Mouse (Mus musculus): ENCODE measurements around the gene Cd247. TPM values are rescaled to one million over a fixed set of nuclear protein-coding genes. Genes with fewer than 3 reads are reported as not detected.

Gene Cd247
- polyA plus RNA-seq, 1 experiment, result 0.05 TPM

- TF ChIP-seq CEBPB (IDR thresholded peaks at IDR 0.05; ENCODE audit: low read depth), result no peak
- TF ChIP-seq CTCF (IDR thresholded peaks at IDR 0.05; ENCODE audit: control insufficient read depth, insufficient read depth, insufficient read length), result no peak
- TF ChIP-seq FOSL1 (IDR thresholded peaks at IDR 0.05; ENCODE audit: insufficient read depth, low read length, poor library complexity, severe bottlenecking), result no peak
- TF ChIP-seq MYOG (IDR thresholded peaks at IDR 0.05; ENCODE audit: control insufficient read depth, extremely low read depth, insufficient read length), result no peak
- no peak for TF ChIP-seq MAX (IDR thresholded peaks at IDR 0.05)
- no peak for TF ChIP-seq MYOD1 (IDR thresholded peaks at IDR 0.05; ENCODE audit: control insufficient read depth, insufficient read length, low read depth)
- TF ChIP-seq USF1 (IDR thresholded peaks at IDR 0.05; ENCODE audit: low read depth), result no peak
- H3ac ChIP-seq (ENCODE audit: control insufficient read depth, insufficient read length, low read depth), result no peak overlapping the region
- no peaks in the 10 kb centered on the region for H3K27me3 ChIP-seq (ENCODE audit: control insufficient read depth, insufficient read depth, insufficient read length)
- H3K36me3 ChIP-seq (ENCODE audit: control insufficient read depth, insufficient read depth), result peaks cover 32% of the 10 kb centered on the region
- no peak overlapping the region for H3K4me3 ChIP-seq (ENCODE audit: insufficient read depth, poor library complexity, severe bottlenecking)
- no peaks in the 10 kb centered on the region for H3K79me2 ChIP-seq (ENCODE audit: control insufficient read depth, insufficient read depth)
- H3K79me3 ChIP-seq (ENCODE audit: low read depth), result no peaks in the 10 kb centered on the region
Measured at GRCm38 (mm10) chr1:165908806-165909205, 120.3 kb downstream of the Cd247 start.

- H3K4me3 ChIP-seq (ENCODE audit: insufficient read depth, poor library complexity, severe bottlenecking), result no peak overlapping the region
- H3K79me3 ChIP-seq (ENCODE audit: low read depth), result no peaks in the 10 kb centered on the region
- no peak overlapping the region for H3ac ChIP-seq (ENCODE audit: control insufficient read depth, insufficient read length, low read depth)
- H3K27me3 ChIP-seq (ENCODE audit: control insufficient read depth, insufficient read depth, insufficient read length), result no peaks in the 10 kb centered on the region
- H3K36me3 ChIP-seq (ENCODE audit: control insufficient read depth, insufficient read depth), result peaks cover 26% of the 10 kb centered on the region
- no peaks in the 10 kb centered on the region for H3K79me2 ChIP-seq (ENCODE audit: control insufficient read depth, insufficient read depth)
- TF ChIP-seq FOSL1 (IDR thresholded peaks at IDR 0.05; ENCODE audit: insufficient read depth, low read length, poor library complexity, severe bottlenecking) (no peak), USF1 (IDR thresholded peaks at IDR 0.05; ENCODE audit: low read depth) (no peak), CTCF (IDR thresholded peaks at IDR 0.05; ENCODE audit: control insufficient read depth, insufficient read depth, insufficient read length) (no peak), MYOG (IDR thresholded peaks at IDR 0.05; ENCODE audit: control insufficient read depth, extremely low read depth, insufficient read length) (no peak), CEBPB (IDR thresholded peaks at IDR 0.05; ENCODE audit: low read depth) (no peak), MYOD1 (IDR thresholded peaks at IDR 0.05; ENCODE audit: control insufficient read depth, insufficient read length, low read depth) (no peak), MAX (IDR thresholded peaks at IDR 0.05) (no peak)
Measured at GRCm38 (mm10) chr1:165909471-165909870, 121.0 kb downstream of the Cd247 start.

GRCm38 (mm10) chr1:165913720-165914415 lies 125.4 kb downstream of the Cd247 start:
- Histone ChIP-seq H3K36me3 (ENCODE audit: control insufficient read depth, insufficient read depth) (peaks cover 3% of the 10 kb centered on the region), H3K79me2 (ENCODE audit: control insufficient read depth, insufficient read depth) (peaks cover 3% of the 10 kb centered on the region), H3K27me3 (ENCODE audit: control insufficient read depth, insufficient read depth, insufficient read length) (no peaks in the 10 kb centered on the region), H3K4me3 (ENCODE audit: insufficient read depth, poor library complexity, severe bottlenecking) (no peak overlapping the region), H3ac (ENCODE audit: control insufficient read depth, insufficient read length, low read depth) (no peak overlapping the region), H3K79me3 (ENCODE audit: low read depth) (no peaks in the 10 kb centered on the region)
- TF ChIP-seq MAX (IDR thresholded peaks at IDR 0.05), result no peak
- no peak for TF ChIP-seq CTCF (IDR thresholded peaks at IDR 0.05; ENCODE audit: control insufficient read depth, insufficient read depth, insufficient read length)
- TF ChIP-seq MYOD1 (IDR thresholded peaks at IDR 0.05; ENCODE audit: control insufficient read depth, insufficient read length, low read depth), result no peak
- TF ChIP-seq FOSL1 (IDR thresholded peaks at IDR 0.05; ENCODE audit: insufficient read depth, low read length, poor library complexity, severe bottlenecking), result no peak
- TF ChIP-seq USF1 (IDR thresholded peaks at IDR 0.05; ENCODE audit: low read depth), result no peak
- TF ChIP-seq CEBPB (IDR thresholded peaks at IDR 0.05; ENCODE audit: low read depth), result no peak
- TF ChIP-seq MYOG (IDR thresholded peaks at IDR 0.05; ENCODE audit: control insufficient read depth, extremely low read depth, insufficient read length), result no peak

GRCm38 (mm10) chr1:165914416-165914801 lies 125.9 kb downstream of the Cd247 start:
- no peak for TF ChIP-seq FOSL1 (IDR thresholded peaks at IDR 0.05; ENCODE audit: insufficient read depth, low read length, poor library complexity, severe bottlenecking)
- no peak for TF ChIP-seq CTCF (IDR thresholded peaks at IDR 0.05; ENCODE audit: control insufficient read depth, insufficient read depth, insufficient read length)
- TF ChIP-seq USF1 (IDR thresholded peaks at IDR 0.05; ENCODE audit: low read depth), result no peak
- H3K36me3 ChIP-seq (ENCODE audit: control insufficient read depth, insufficient read depth), result no peaks in the 10 kb centered on the region
- H3K27me3 ChIP-seq (ENCODE audit: control insufficient read depth, insufficient read depth, insufficient read length), result no peaks in the 10 kb centered on the region
- no peaks in the 10 kb centered on the region for H3K79me3 ChIP-seq (ENCODE audit: low read depth)
- H3K79me2 ChIP-seq (ENCODE audit: control insufficient read depth, insufficient read depth), result peaks cover 8% of the 10 kb centered on the region
- no peak overlapping the region for H3K4me3 ChIP-seq (ENCODE audit: insufficient read depth, poor library complexity, severe bottlenecking)
- H3ac ChIP-seq (ENCODE audit: control insufficient read depth, insufficient read length, low read depth), result no peak overlapping the region

- Histone ChIP-seq H3K27me3 (ENCODE audit: control insufficient read depth, insufficient read depth, insufficient read length) (no peaks in the 10 kb centered on the region), H3K36me3 (ENCODE audit: control insufficient read depth, insufficient read depth) (no peaks in the 10 kb centered on the region), H3K79me2 (ENCODE audit: control insufficient read depth, insufficient read depth) (peaks cover 29% of the 10 kb centered on the region), H3ac (ENCODE audit: control insufficient read depth, insufficient read length, low read depth) (no peak overlapping the region), H3K4me3 (ENCODE audit: insufficient read depth, poor library complexity, severe bottlenecking) (no peak overlapping the region), H3K79me3 (ENCODE audit: low read depth) (peaks cover 5% of the 10 kb centered on the region)
- TF ChIP-seq FOSL1 (IDR thresholded peaks at IDR 0.05; ENCODE audit: insufficient read depth, low read length, poor library complexity, severe bottlenecking) (no peak), MAX (IDR thresholded peaks at IDR 0.05) (no peak), MYOG (IDR thresholded peaks at IDR 0.05; ENCODE audit: control insufficient read depth, extremely low read depth, insufficient read length) (no peak), CTCF (IDR thresholded peaks at IDR 0.05; ENCODE audit: control insufficient read depth, insufficient read depth, insufficient read length) (no peak), USF1 (IDR thresholded peaks at IDR 0.05; ENCODE audit: low read depth) (no peak), CEBPB (IDR thresholded peaks at IDR 0.05; ENCODE audit: low read depth) (no peak), MYOD1 (IDR thresholded peaks at IDR 0.05; ENCODE audit: control insufficient read depth, insufficient read length, low read depth) (no peak)
Measured at GRCm38 (mm10) chr1:165921026-165921425, 132.5 kb downstream of the Cd247 start.
